Mouse (Mus musculus): ENCODE measurements around the gene Vmn2r45. TPM values are rescaled to one million over a fixed set of nuclear protein-coding genes. Genes with fewer than 3 reads are reported as not detected.

Vmn2r45 gene
- not detected for polyA plus RNA-seq (2015; fragmentation: Illumina TruSeq; extraction: RNeasy Lipid Tissue Mini Kit (QIAGEN cat#74804); ENCODE audit: insufficient read depth, low replicate concordance)

DNA sequence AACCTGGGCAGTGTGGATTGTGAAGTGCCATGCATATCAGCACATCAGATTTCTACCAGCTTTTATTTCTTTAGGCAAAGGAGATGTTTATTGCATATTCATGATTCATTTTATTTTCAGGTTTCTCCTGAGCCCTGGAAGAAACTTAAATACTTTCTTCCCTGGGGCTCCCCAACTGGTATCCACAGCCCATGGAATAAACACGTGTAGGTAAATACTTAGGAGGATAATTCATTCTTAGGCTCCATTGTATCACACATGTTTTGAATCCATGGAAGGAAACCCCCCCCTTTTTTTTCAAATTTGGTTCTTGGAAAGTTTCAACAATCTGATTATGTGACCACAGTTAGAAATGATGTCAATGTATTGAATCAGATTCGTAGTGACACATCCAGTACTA, at the start of gene Vmn2r45:
TSS of gene Vmn2r45 (minus strand) at position 101 of the 400 bp plus-strand sequence.

Other genes with a start within 250 kb of the Vmn2r45 start
- gene Vmn2r43, start 228.5 kb downstream of the Vmn2r45 start, polyA plus RNA-seq (2015; fragmentation: Illumina TruSeq; extraction: RNeasy Lipid Tissue Mini Kit (QIAGEN cat#74804); ENCODE audit: insufficient read depth, low replicate concordance): not detected
- not detected for gene Vmn2r44, start 105.7 kb downstream of the Vmn2r45 start, polyA plus RNA-seq (2015; fragmentation: Illumina TruSeq; extraction: RNeasy Lipid Tissue Mini Kit (QIAGEN cat#74804); ENCODE audit: insufficient read depth, low replicate concordance)